Mouse (Mus musculus): ENCODE results near the gene Lyst.

GRCm38 (mm10) chr13:13780271-13780670 is 190.1 kb downstream of the Lyst start:
- no peak for TF ChIP-seq POLR2A (IDR thresholded peaks at IDR 0.05; ENCODE audit: low read depth, low read length)
- TF ChIP-seq CTCF (conservative IDR thresholded peaks at IDR 0.05; ENCODE audit: insufficient read depth, insufficient read length, low read depth, low read length) = no peak

Measured in kidney, adult 2 months (tissue).